Mouse (Mus musculus): ENCODE measurements around the gene Syt16. TPM values are rescaled to one million over a fixed set of nuclear protein-coding genes. Genes with fewer than 3 reads are reported as not detected.

Gene Syt16
- polyA plus RNA-seq, 1 experiment from 2014 or later: 2.1 TPM

- 80% methylated on average over 7 of the region's 7 CpGs for WGBS
- no peak overlapping the region for H3K4me3 ChIP-seq
- peaks cover 3% of the 10 kb centered on the region; the same call in 1 of the 2 replicates for H3K4me1 ChIP-seq
- H3K36me3 ChIP-seq (replicated peaks): no peaks in the 10 kb centered on the region
- no peaks in the 10 kb centered on the region for H3K9me3 ChIP-seq
- no peak for DNase-seq (ENCODE audit: low spot score)
- H3K27me3 ChIP-seq (replicated peaks; ENCODE audit: low read depth, poor library complexity, severe bottlenecking): no peaks in the 10 kb centered on the region
- H3K27ac ChIP-seq (replicated peaks): no peak overlapping the region
Measured at GRCm38 (mm10) chr12:74142147-74142546, 144.7 kb downstream of the Syt16 start.

- Histone ChIP-seq H3K4me3 (no peak overlapping the region), H3K27me3 (replicated peaks; ENCODE audit: low read depth, poor library complexity, severe bottlenecking) (no peaks in the 10 kb centered on the region), H3K36me3 (replicated peaks) (no peaks in the 10 kb centered on the region), H3K27ac (replicated peaks) (no peak overlapping the region), H3K4me1 (peaks cover 3% of the 10 kb centered on the region; the same call in 1 of the 2 replicates), H3K9me3 (no peaks in the 10 kb centered on the region)
- DNase-seq (ENCODE audit: low spot score): no peak
- 73% methylated on average over 5 of the region's 5 CpGs for WGBS
Measured at GRCm38 (mm10) chr12:74144385-74144784, 146.9 kb downstream of the Syt16 start.

GRCm38 (mm10) chr12:74160791-74161190 lies 163.3 kb downstream of the Syt16 start:
- H3K4me1 ChIP-seq: no peaks in the 10 kb centered on the region
- H3K4me3 ChIP-seq: no peak overlapping the region
- no peaks in the 10 kb centered on the region for H3K36me3 ChIP-seq (replicated peaks)
- H3K27ac ChIP-seq (replicated peaks): no peak overlapping the region
- H3K9me3 ChIP-seq: no peaks in the 10 kb centered on the region
- no peak for DNase-seq (ENCODE audit: low spot score)
- no peaks in the 10 kb centered on the region for H3K27me3 ChIP-seq (replicated peaks; ENCODE audit: low read depth, poor library complexity, severe bottlenecking)
- WGBS: 82% methylated on average over 3 of the region's 3 CpGs

- H3K9me3 ChIP-seq: no peaks in the 10 kb centered on the region
- 90% methylated on average over 2 of the region's 2 CpGs for WGBS
Measured at GRCm38 (mm10) chr12:74163080-74163479, 165.6 kb downstream of the Syt16 start.

GRCm38 (mm10) chr12:74171257-74171656 lies 173.8 kb downstream of the Syt16 start:
- Histone ChIP-seq H3K4me1 (no peaks in the 10 kb centered on the region), H3K9me3 (no peaks in the 10 kb centered on the region), H3K36me3 (replicated peaks) (no peaks in the 10 kb centered on the region), H3K27ac (replicated peaks) (no peak overlapping the region), H3K4me3 (no peak overlapping the region), H3K27me3 (replicated peaks; ENCODE audit: low read depth, poor library complexity, severe bottlenecking) (no peaks in the 10 kb centered on the region)
- WGBS: 81% methylated on average over 1 of the region's 1 CpGs
- no peak for DNase-seq (ENCODE audit: low spot score)

More at GRCm38 (mm10) chr12:74163080-74163479, 165.6 kb downstream of the Syt16 start:
- H3K36me3 ChIP-seq (replicated peaks): no peaks in the 10 kb centered on the region
- no peaks in the 10 kb centered on the region for H3K27me3 ChIP-seq (replicated peaks; ENCODE audit: low read depth, poor library complexity, severe bottlenecking)
- no peak for DNase-seq (ENCODE audit: low spot score)
- no peaks in the 10 kb centered on the region for H3K4me1 ChIP-seq
- no peak overlapping the region for H3K4me3 ChIP-seq
- no peak overlapping the region for H3K27ac ChIP-seq (replicated peaks)

- Histone ChIP-seq H3K36me3 (replicated peaks) (no peaks in the 10 kb centered on the region), H3K4me1 (no peaks in the 10 kb centered on the region), H3K27me3 (replicated peaks; ENCODE audit: low read depth, poor library complexity, severe bottlenecking) (no peaks in the 10 kb centered on the region), H3K4me3 (no peak overlapping the region), H3K27ac (replicated peaks) (no peak overlapping the region), H3K9me3 (no peaks in the 10 kb centered on the region)
- no peak for DNase-seq (ENCODE audit: low spot score)
- WGBS: 81% methylated on average over 3 of the region's 3 CpGs
Measured at GRCm38 (mm10) chr12:74173902-74174301, 176.4 kb downstream of the Syt16 start.

- H3K4me3 ChIP-seq: peak overlapping the region; percentile 34
- H3K27ac ChIP-seq (replicated peaks): no peak overlapping the region
- H3K36me3 ChIP-seq (replicated peaks): no peaks in the 10 kb centered on the region
- 0 out of 2 replicates have a peak, but pooled peaks cover 3% of the 10 kb centered on the region for H3K4me1 ChIP-seq
- DNase-seq (ENCODE audit: low spot score): no peak
- H3K9me3 ChIP-seq: no peaks in the 10 kb centered on the region
- WGBS: 71% methylated on average over 17 of the region's 17 CpGs
- no peaks in the 10 kb centered on the region for H3K27me3 ChIP-seq (replicated peaks; ENCODE audit: low read depth, poor library complexity, severe bottlenecking)
Measured at GRCm38 (mm10) chr12:74184596-74184995, 187.1 kb downstream of the Syt16 start.

GRCm38 (mm10) chr12:74188243-74188785 lies 190.9 kb downstream of the Syt16 start:
- no peaks in the 10 kb centered on the region for H3K36me3 ChIP-seq (replicated peaks)
- DNase-seq (ENCODE audit: low spot score): no peak
- H3K4me1 ChIP-seq: 0 out of 2 replicates have a peak, but pooled peaks cover 3% of the 10 kb centered on the region
- H3K4me3 ChIP-seq: no peak overlapping the region
- H3K9me3 ChIP-seq: no peaks in the 10 kb centered on the region
- WGBS: 86% methylated on average over 11 of the region's 11 CpGs
- no peak overlapping the region for H3K27ac ChIP-seq (replicated peaks)
- H3K27me3 ChIP-seq (replicated peaks; ENCODE audit: low read depth, poor library complexity, severe bottlenecking): no peaks in the 10 kb centered on the region

- DNase-seq (ENCODE audit: low spot score): no peak
- no peak overlapping the region for H3K27ac ChIP-seq (replicated peaks)
- no peaks in the 10 kb centered on the region for H3K27me3 ChIP-seq (replicated peaks; ENCODE audit: low read depth, poor library complexity, severe bottlenecking)
- H3K4me3 ChIP-seq: no peak overlapping the region
- 56% methylated on average over 7 of the region's 7 CpGs for WGBS
- 0 out of 2 replicates have a peak, but pooled peaks cover 3% of the 10 kb centered on the region for H3K4me1 ChIP-seq
- H3K36me3 ChIP-seq (replicated peaks): no peaks in the 10 kb centered on the region
- no peaks in the 10 kb centered on the region for H3K9me3 ChIP-seq
Measured at GRCm38 (mm10) chr12:74188815-74189214, 191.4 kb downstream of the Syt16 start.

- 89% methylated on average over 4 of the region's 4 CpGs for WGBS
- no peak for DNase-seq (ENCODE audit: low spot score)
- Histone ChIP-seq H3K4me1 (0 out of 2 replicates have a peak, but pooled peaks cover 3% of the 10 kb centered on the region), H3K27ac (replicated peaks) (no peak overlapping the region), H3K27me3 (replicated peaks; ENCODE audit: low read depth, poor library complexity, severe bottlenecking) (no peaks in the 10 kb centered on the region), H3K36me3 (replicated peaks) (no peaks in the 10 kb centered on the region), H3K4me3 (no peak overlapping the region), H3K9me3 (no peaks in the 10 kb centered on the region)
Measured at GRCm38 (mm10) chr12:74189840-74190239, 192.4 kb downstream of the Syt16 start.

GRCm38 (mm10) chr12:74190297-74190696 lies 192.8 kb downstream of the Syt16 start:
- DNase-seq (ENCODE audit: low spot score): no peak
- 88% methylated on average over 5 of the region's 5 CpGs for WGBS
- Histone ChIP-seq H3K36me3 (replicated peaks) (no peaks in the 10 kb centered on the region), H3K27ac (replicated peaks) (no peak overlapping the region), H3K4me1 (0 out of 2 replicates have a peak, but pooled peaks cover 3% of the 10 kb centered on the region), H3K27me3 (replicated peaks; ENCODE audit: low read depth, poor library complexity, severe bottlenecking) (no peaks in the 10 kb centered on the region), H3K9me3 (no peaks in the 10 kb centered on the region), H3K4me3 (no peak overlapping the region)

GRCm38 (mm10) chr12:74192552-74192951 lies 195.1 kb downstream of the Syt16 start:
- no peaks in the 10 kb centered on the region for H3K27me3 ChIP-seq (replicated peaks; ENCODE audit: low read depth, poor library complexity, severe bottlenecking)
- 89% methylated on average over 4 of the region's 4 CpGs for WGBS
- no peaks in the 10 kb centered on the region for H3K9me3 ChIP-seq
- no peak overlapping the region for H3K4me3 ChIP-seq
- H3K4me1 ChIP-seq: 0 out of 2 replicates have a peak, but pooled peaks cover 3% of the 10 kb centered on the region
- H3K36me3 ChIP-seq (replicated peaks): no peaks in the 10 kb centered on the region
- no peak for DNase-seq (ENCODE audit: low spot score)
- no peak overlapping the region for H3K27ac ChIP-seq (replicated peaks)

GRCm38 (mm10) chr12:74201410-74201809 lies 203.9 kb downstream of the Syt16 start:
- 85% methylated on average over 5 of the region's 5 CpGs for WGBS
- no peaks in the 10 kb centered on the region for H3K9me3 ChIP-seq

More at GRCm38 (mm10) chr12:74201410-74201809, 203.9 kb downstream of the Syt16 start:
- H3K27ac ChIP-seq (replicated peaks): no peak overlapping the region
- no peak overlapping the region for H3K4me3 ChIP-seq
- no peaks in the 10 kb centered on the region for H3K36me3 ChIP-seq (replicated peaks)
- H3K27me3 ChIP-seq (replicated peaks; ENCODE audit: low read depth, poor library complexity, severe bottlenecking): no peaks in the 10 kb centered on the region
- DNase-seq (ENCODE audit: low spot score): no peak
- no peaks in the 10 kb centered on the region for H3K4me1 ChIP-seq
